Mouse (Mus musculus) intestine, postnatal 0 days (tissue): Measurements from ENCODE around the gene Foxd2. TPM values are rescaled to one million over a fixed set of nuclear protein-coding genes. Genes with fewer than 3 reads are reported as not detected.

Experiments used
- ATAC-seq: fragments of 200-750 bp; cut with Nextera tagmentation; 2 replicates; pipeline ENCODE4 v1.8.0; 2017; ENCODE audit warnings: mild to moderate bottlenecking, moderate TSS enrichment, moderate library complexity
- H3K27ac ChIP-seq: fragments of 300-500 bp; sonication (generic); 2 replicates; pipeline ENCODE4 v1.5.1; 2014; ENCODE audit warnings: mild to moderate bottlenecking, low read depth, low read length, moderate library complexity
- H3K27me3 ChIP-seq: fragments of 300-500 bp; sonication (generic); replicated peaks from 2 replicates; pipeline ENCODE4 v1.6.1; 2014; ENCODE audit warnings: low read length, mixed read lengths; ENCODE audit not compliant: control insufficient read depth, insufficient read depth
- H3K36me3 ChIP-seq: fragments of 300-500 bp; sonication (generic); 2 replicates; pipeline ENCODE4 v1.6.1; 2014; ENCODE audit warnings: mild to moderate bottlenecking, moderate library complexity; ENCODE audit not compliant: control insufficient read depth, insufficient read depth
- H3K4me1 ChIP-seq: fragments of 300-500 bp; sonication (generic); replicated peaks from 2 replicates; pipeline ENCODE4 v1.6.1; 2014; ENCODE audit warnings: antibody characterized with exemption, low read length, mixed read lengths; ENCODE audit not compliant: control insufficient read depth, insufficient read depth
- H3K4me2 ChIP-seq: fragments of 300-500 bp; sonication (generic); replicated peaks from 2 replicates; pipeline ENCODE4 v1.6.1; 2014; ENCODE audit warnings: low read depth, mild to moderate bottlenecking, moderate library complexity
- H3K4me3 ChIP-seq: fragments of 300-500 bp; sonication (generic); 2 replicates; pipeline ENCODE4 v1.5.1; 2014; ENCODE audit warnings: low read depth, low read length
- H3K9ac ChIP-seq: fragments of 300-500 bp; sonication (generic); 2 replicates; pipeline ENCODE4 v1.6.1; 2014; ENCODE audit warnings: mild to moderate bottlenecking, low read depth, low read length
- H3K9me3 ChIP-seq: fragments of 300-500 bp; sonication (generic); 2 replicates; pipeline ENCODE4 v1.6.1; 2016; ENCODE audit warnings: mixed run types; ENCODE audit not compliant: control insufficient read depth
- CTCF ChIP-seq: sonication (generic); IDR thresholded peaks from 2 replicates; pipeline ENCODE4 v1.5.1; 2016; ENCODE audit warnings: low read depth, mild to moderate bottlenecking, control low read depth, antibody characterized with exemption, moderate library complexity
- WGBS: fragments of 180-500 bp; shearing (Covaris S2); extraction: QIAGEN DNeasy Blood & Tissue Kit; methylation state at CpG from one replicate; pipeline ENCODE4 v1.1.7; 2014; 5-methylcytosine and 5-hydroxymethylcytosine counted together
- polyA plus RNA-seq: library from polyadenylated mRNA; unstranded; fragments of >200 nt; fragmentation: Nextera tagmentation; extraction: Ambion mirVana; gene quantifications from 2 replicates; pipeline ENCODE4 v1.2.1, GENCODE M21; 2015

The Foxd2 gene
- polyA plus RNA-seq, 1 experiment from 2014 or later, result 0.50 TPM

DNA sequence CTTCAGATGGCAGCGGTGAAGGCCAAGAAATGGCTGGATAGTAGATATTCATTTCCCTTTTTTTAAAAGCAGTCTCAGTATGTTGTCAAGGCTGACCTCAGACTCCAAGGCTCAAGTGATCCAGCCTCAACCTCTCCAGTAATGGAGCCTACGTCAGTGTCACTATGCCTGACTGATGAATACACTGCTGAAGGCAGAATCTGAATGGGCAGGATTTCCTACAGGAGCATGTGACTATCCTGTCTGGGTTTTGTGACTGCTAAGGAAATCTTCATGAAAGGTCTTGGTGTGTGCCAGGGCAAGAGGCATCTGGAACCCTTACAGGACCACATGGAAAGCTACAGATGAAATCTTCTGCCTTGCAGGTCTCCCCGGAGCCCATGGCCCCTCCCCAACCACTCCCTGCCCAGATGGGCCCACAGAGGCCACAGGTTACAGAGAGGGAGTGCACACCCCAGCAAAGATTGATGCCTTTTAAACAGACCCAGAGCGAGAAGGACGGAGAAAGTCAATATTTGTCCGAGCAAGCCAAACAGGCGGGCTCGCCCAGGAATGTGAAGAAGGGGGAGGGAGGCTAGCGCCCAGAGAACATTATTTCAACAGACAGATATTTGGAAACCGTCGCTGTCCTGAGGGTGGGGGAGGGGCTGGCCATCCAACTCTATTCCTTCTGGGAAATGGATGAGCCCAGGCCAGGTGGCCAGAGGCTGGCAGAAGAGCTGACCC, 38.7 kb downstream of the Foxd2 start:
- WGBS, result 18% methylated on average over 11 of the region's 11 CpGs
- H3K27me3 ChIP-seq, result 0 out of 2 replicates have a peak, but pooled peaks cover 3% of the 10 kb centered on the region

GRCm38 (mm10) chr4:114863166-114863565, 45.5 kb downstream of the Foxd2 start:
- H3K4me1 ChIP-seq, result no peaks in the 10 kb centered on the region
- H3K9ac ChIP-seq, result no peak overlapping the region
- H3K4me3 ChIP-seq, result no peak overlapping the region
- 85% methylated on average over 5 of the region's 5 CpGs for WGBS
- no peak overlapping the region for H3K27ac ChIP-seq
- H3K27me3 ChIP-seq, result no peaks in the 10 kb centered on the region
- H3K36me3 ChIP-seq, result no peaks in the 10 kb centered on the region
- no peak for TF ChIP-seq CTCF
- no peak for ATAC-seq
- H3K4me2 ChIP-seq, result no peak overlapping the region
- H3K9me3 ChIP-seq, result no peaks in the 10 kb centered on the region

More for the DNA sequence above, 38.7 kb downstream of the Foxd2 start:
- Histone ChIP-seq H3K4me3 (no peak overlapping the region), H3K27ac (no peak overlapping the region), H3K4me1 (no peaks in the 10 kb centered on the region), H3K9ac (no peak overlapping the region), H3K36me3 (no peaks in the 10 kb centered on the region), H3K4me2 (no peak overlapping the region), H3K9me3 (no peaks in the 10 kb centered on the region)
- TF ChIP-seq CTCF, result no peak
- ATAC-seq, result no peak

DNA sequence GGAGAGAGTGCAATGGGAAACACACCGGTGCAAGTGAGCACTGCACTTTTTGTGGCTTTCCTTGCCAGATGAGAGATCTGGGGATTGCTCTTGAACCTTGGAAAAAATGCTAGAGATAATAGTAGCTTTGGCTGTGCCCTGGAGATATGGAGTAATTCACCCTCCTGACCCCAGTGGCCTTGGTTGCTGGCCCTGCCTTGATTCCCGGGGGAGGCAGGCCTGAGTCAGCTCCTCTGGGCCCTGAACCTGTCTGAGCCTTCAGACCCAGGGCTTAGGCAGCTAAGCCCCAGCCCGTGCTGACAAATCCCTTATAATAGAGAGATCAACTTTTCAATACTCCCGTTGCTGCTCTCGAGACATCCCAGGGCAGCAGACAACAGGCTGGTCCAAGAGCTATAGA, 50.2 kb downstream of the Foxd2 start:
- no peak overlapping the region for H3K9ac ChIP-seq
- H3K36me3 ChIP-seq, result no peaks in the 10 kb centered on the region
- no peaks in the 10 kb centered on the region for H3K27me3 ChIP-seq
- H3K27ac ChIP-seq, result no peak overlapping the region
- no peak for ATAC-seq
- no peak overlapping the region for H3K4me3 ChIP-seq
- 49% methylated on average over 5 of the region's 5 CpGs for WGBS
- H3K4me1 ChIP-seq, result no peaks in the 10 kb centered on the region
- H3K4me2 ChIP-seq, result no peak overlapping the region
- TF ChIP-seq CTCF, result no peak
- no peaks in the 10 kb centered on the region for H3K9me3 ChIP-seq

Other genes with a start within 250 kb of the Foxd2 start
- gene Gm12830, start 87.2 kb downstream of the Foxd2 start, polyA plus RNA-seq, result not detected in 2 replicates
- gene Foxe3, start 17.1 kb upstream of the Foxd2 start, polyA plus RNA-seq, result not detected in 2 replicates
- gene Cmpk1, start 78.4 kb upstream of the Foxd2 start, polyA plus RNA-seq, result 322 and 356 TPM in 2 replicates
- gene Stil, start 91.3 kb upstream of the Foxd2 start, polyA plus RNA-seq, result 2.4 and 3.3 TPM in 2 replicates
- 0.22 and 0.27 TPM in 2 replicates for gene Tal1, start 147.6 kb upstream of the Foxd2 start, polyA plus RNA-seq
- gene Pdzk1ip1, start 179.8 kb upstream of the Foxd2 start, polyA plus RNA-seq, result 358 and 402 TPM in 2 replicates
- gene Cyp4x1, start 225.4 kb upstream of the Foxd2 start, polyA plus RNA-seq, result 0.21 TPM in 2 replicates